18 mouse cellular contexts compared by ENCODE assay signal in the genomic region with DNA sequence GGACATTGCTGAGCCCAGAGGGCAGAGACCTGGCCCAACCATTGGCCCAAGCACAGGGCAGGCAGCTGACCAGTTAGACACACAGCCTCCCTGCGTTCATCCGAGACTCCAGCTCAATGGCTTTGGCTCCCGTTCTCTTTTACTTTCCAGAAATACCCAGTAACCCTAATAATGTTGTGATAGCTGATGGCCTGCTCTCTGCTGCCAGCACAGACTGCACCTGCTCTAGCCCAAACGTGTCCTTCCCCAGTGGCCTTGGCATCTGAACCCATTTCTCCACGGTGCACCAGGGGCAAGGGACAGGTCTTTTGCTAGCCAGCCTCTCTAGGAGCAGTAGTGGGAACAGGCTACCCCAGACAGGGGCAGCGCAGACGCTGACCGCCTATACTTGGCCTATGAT. TPM values are rescaled to one million over a fixed set of nuclear protein-coding genes. Genes with fewer than 3 reads are reported as not detected.
DNase-seq lines count a peak whose midpoint lies in the region; ATAC-seq lines count a peak whose summit lies in the region.
"Had no signal": no experiment of that assay in that cellular context is flagged by ENCODE, and none has a peak within 500 bp of the region (broad histone marks: within the 10 kb centered on the region; RNA-seq: fewer than 3 reads in every experiment).

No protein-coding gene starts in this region.

- ATAC-seq in heart, embryonic 16.5 days (replicated peaks; ENCODE audit: extremely low read depth, insufficient read depth, low FRiP score) = no peak

- intact Hi-C loops in heart, postnatal 25 days (cut with DNase I) = no loop called here

- H3K4me2 ChIP-seq in heart, embryonic 16.5 days (ENCODE audit: low read depth, low read length) = no peak overlapping the region
- H3K4me2 ChIP-seq: forebrain, embryonic 12.5 days; hindbrain, embryonic 12.5 days; midbrain, embryonic 12.5 days had no signal

- H3K4me3 ChIP-seq in heart, embryonic 16.5 days (ENCODE audit: low read length) = no peak overlapping the region
- H3K4me3 ChIP-seq: forebrain, embryonic 12.5 days; hindbrain, embryonic 12.5 days; midbrain, embryonic 12.5 days had no signal

- peak; percentile 94 for DNase-seq in heart, adult 11 months
- DNase-seq in heart, postnatal 25 days (ENCODE audit: low spot score) = no peak
- DNase-seq in kidney, adult 9 months = peak; percentile 16
- no peak for DNase-seq in kidney, postnatal 36 days
- peak; percentile 33 for DNase-seq in cerebellum, adult 9-10 months
- no peak for DNase-seq in layer of hippocampus, postnatal 14 days (ENCODE audit: low spot score in 2 of 2)
- DNase-seq: lung, postnatal 36 days had no signal

- 0 out of 2 replicates have a peak overlapping the region, but pooled peaks have one; percentile 39 for H3K9ac ChIP-seq in heart, embryonic 16.5 days (ENCODE audit: low read length)
- H3K9ac ChIP-seq: forebrain, embryonic 12.5 days; hindbrain, embryonic 12.5 days; midbrain, embryonic 12.5 days had no signal

- peak overlapping the region; percentile 40; the same call in 1 of the 2 replicates for H3K27ac ChIP-seq in heart, embryonic 16.5 days (ENCODE audit: low read length)
- H3K27ac ChIP-seq: forebrain, embryonic 12.5 days; hindbrain, embryonic 12.5 days; midbrain, embryonic 12.5 days had no signal

- no peaks in the 10 kb centered on the region for H3K9me3 ChIP-seq in heart, embryonic 16.5 days (replicated peaks; ENCODE audit: control insufficient read depth, low read length)
- H3K9me3 ChIP-seq: forebrain, embryonic 12.5 days; hindbrain, embryonic 12.5 days; midbrain, embryonic 12.5 days had no signal

- H3K36me3 ChIP-seq in heart, embryonic 16.5 days (ENCODE audit: control insufficient read depth, insufficient read depth) = peaks cover 6% of the 10 kb centered on the region

- WGBS in heart, embryonic 16.5 days = 78% methylated on average over 8 of the region's 8 CpGs

- peaks cover 45% of the 10 kb centered on the region for H3K4me1 ChIP-seq in heart, embryonic 16.5 days (ENCODE audit: control insufficient read depth, insufficient read depth, low read length)

- H3K27me3 ChIP-seq in heart, embryonic 16.5 days (ENCODE audit: control insufficient read depth, insufficient read depth, low read length) = no peaks in the 10 kb centered on the region
- H3K27me3 ChIP-seq: forebrain, embryonic 12.5 days; hindbrain, embryonic 12.5 days; midbrain, embryonic 12.5 days had no signal

RNA-seq across cellular contexts. Expression of gene Ndufb7, which starts 14.4 kb away (rescaled TPM):
- total RNA-seq in heart, postnatal 25 days (2021) = 100 to 1,000 TPM; 752 to 766 TPM
- polyA plus RNA-seq in heart, embryonic 16.5 days (2015; fragmentation: Nextera tagmentation; extraction: Ambion mirVana) = 612 and 678 TPM in 2 replicates
- 100 to 1,000 TPM; 152 to 158 TPM for total RNA-seq in layer of hippocampus, postnatal 14 days (2021)

RNA-seq across cellular contexts. Expression of gene Tecr, which starts 26.9 kb away (rescaled TPM):
- 100 to 1,000 TPM; 381 to 389 TPM for total RNA-seq in heart, postnatal 25 days (2021)
- 372 and 402 TPM in 2 replicates for polyA plus RNA-seq in heart, embryonic 16.5 days (2015; fragmentation: Nextera tagmentation; extraction: Ambion mirVana)
- total RNA-seq in layer of hippocampus, postnatal 14 days (2021) = 100 to 1,000 TPM; 521 to 544 TPM

RNA-seq across cellular contexts. Expression of gene Dnajb1, which starts 27.2 kb away (rescaled TPM):
- 10 to 100 TPM; 10.4 to 17.6 TPM for total RNA-seq in heart, postnatal 25 days (2021)
- polyA plus RNA-seq in heart, embryonic 16.5 days (2015; fragmentation: Nextera tagmentation; extraction: Ambion mirVana) = 47.8 and 49.3 TPM in 2 replicates
- total RNA-seq in layer of hippocampus, postnatal 14 days (2021) = 10 to 100 TPM; 31.8 to 33.7 TPM

RNA-seq across cellular contexts. Expression of gene Olfr370, which starts 45.2 kb away (rescaled TPM):
- not detected for total RNA-seq in heart, postnatal 25 days (2021)
- polyA plus RNA-seq in heart, embryonic 16.5 days (2015; fragmentation: Nextera tagmentation; extraction: Ambion mirVana) = not detected in 2 replicates
- not detected for total RNA-seq in layer of hippocampus, postnatal 14 days (2021)
- total RNA-seq: common myeloid progenitor, adult 5-6 weeks; gastrocnemius, adult 8-10 months; layer of hippocampus, postnatal 10 days; left cerebral cortex, postnatal 25 days had no signal
- polyA plus RNA-seq: forebrain, embryonic 12.5 days; kidney, postnatal 0 days; liver, embryonic 16.5 days; midbrain, embryonic 12.5 days; thymus, postnatal 0 days had no signal

Comparison
In these comparisons a context has a peak if more than half of its experiments do, and no peak if none do; other contexts are left out.
1. DNase-seq: peak in heart, adult 11 months (single experiment), kidney, adult 9 months (single experiment) and cerebellum, adult 9-10 months (single experiment); none in heart, postnatal 25 days (single experiment), kidney, postnatal 36 days (0 of 2) and layer of hippocampus, postnatal 14 days (0 of 2).
2. RNA of gene Ndufb7, which starts 14.4 kb away (total RNA-seq): 752 to 766 TPM in heart, postnatal 25 days; 152 to 158 TPM in layer of hippocampus, postnatal 14 days; every median in the first group is over 4 times any median in the second.